Mouse (Mus musculus) lung, embryonic 14.5 days (tissue): ENCODE results near the gene Cenpx. TPM values are rescaled to one million over a fixed set of nuclear protein-coding genes. Genes with fewer than 3 reads are reported as not detected.
"Not testable (repeated sequence)": the region's sequence is repeated elsewhere in the genome, so short reads cannot be mapped to it uniquely, and the experiment has no call there.

Source experiments
- ATAC-seq: fragments of 200-750 bp; cut with Nextera tagmentation; 2 replicates; pipeline ENCODE4 v1.8.0; 2017; ENCODE audit warnings: mild to moderate bottlenecking, moderate TSS enrichment, moderate library complexity; ENCODE audit not compliant: insufficient read depth
- DNase-seq: peaks from one replicate; pipeline ENCODE4 v3.0.0-alpha.2; 2015
- H3K27ac ChIP-seq: fragments of 300-500 bp; sonication (generic); 2 replicates; pipeline ENCODE4 v1.5.1; 2014; ENCODE audit warnings: low read depth, mild to moderate bottlenecking, moderate library complexity
- H3K27me3 ChIP-seq: fragments of 300-500 bp; sonication (generic); 2 replicates; pipeline ENCODE4 v1.6.1; 2014; ENCODE audit warnings: low read length, control low read depth; ENCODE audit not compliant: insufficient read depth
- H3K36me3 ChIP-seq: fragments of 300-500 bp; sonication (generic); 2 replicates; pipeline ENCODE4 v1.6.1; 2014; ENCODE audit warnings: control low read depth; ENCODE audit not compliant: insufficient read depth
- H3K4me1 ChIP-seq: fragments of 300-500 bp; sonication (generic); 2 replicates; pipeline ENCODE4 v1.6.1; 2014; ENCODE audit warnings: antibody characterized with exemption, control low read depth; ENCODE audit not compliant: insufficient read depth
- H3K4me2 ChIP-seq: fragments of 300-500 bp; sonication (generic); 2 replicates; pipeline ENCODE4 v1.6.1; 2014; ENCODE audit warnings: mild to moderate bottlenecking
- H3K4me3 ChIP-seq: fragments of 300-500 bp; sonication (generic); 2 replicates; pipeline ENCODE4 v1.5.1; 2014; ENCODE audit warnings: low read depth, low read length
- H3K9ac ChIP-seq: fragments of 300-500 bp; sonication (generic); 2 replicates; pipeline ENCODE4 v1.6.1; 2014
- H3K9me3 ChIP-seq: fragments of 300-500 bp; sonication (generic); 2 replicates; pipeline ENCODE4 v1.6.1; 2016; ENCODE audit warnings: low read depth, low read length, control low read depth
- CTCF ChIP-seq: IDR thresholded peaks from 2 replicates; pipeline ENCODE4 v1.5.1; 2016; ENCODE audit warnings: antibody characterized with exemption, low read depth
- WGBS: fragments of 180-500 bp; shearing (Covaris S2); extraction: QIAGEN DNeasy Blood & Tissue Kit; methylation state at CpG from one replicate; pipeline ENCODE4 v1.1.7; 2014; 5-methylcytosine and 5-hydroxymethylcytosine counted together
- polyA plus RNA-seq: library from polyadenylated mRNA; unstranded; fragments of >200 nt; fragmentation: Nextera tagmentation; extraction: Ambion mirVana; gene quantifications from 2 replicates; pipeline ENCODE4 v1.2.1, GENCODE M21; 2014

Cenpx gene
- 168 and 173 TPM in 2 replicates for polyA plus RNA-seq

DNA sequence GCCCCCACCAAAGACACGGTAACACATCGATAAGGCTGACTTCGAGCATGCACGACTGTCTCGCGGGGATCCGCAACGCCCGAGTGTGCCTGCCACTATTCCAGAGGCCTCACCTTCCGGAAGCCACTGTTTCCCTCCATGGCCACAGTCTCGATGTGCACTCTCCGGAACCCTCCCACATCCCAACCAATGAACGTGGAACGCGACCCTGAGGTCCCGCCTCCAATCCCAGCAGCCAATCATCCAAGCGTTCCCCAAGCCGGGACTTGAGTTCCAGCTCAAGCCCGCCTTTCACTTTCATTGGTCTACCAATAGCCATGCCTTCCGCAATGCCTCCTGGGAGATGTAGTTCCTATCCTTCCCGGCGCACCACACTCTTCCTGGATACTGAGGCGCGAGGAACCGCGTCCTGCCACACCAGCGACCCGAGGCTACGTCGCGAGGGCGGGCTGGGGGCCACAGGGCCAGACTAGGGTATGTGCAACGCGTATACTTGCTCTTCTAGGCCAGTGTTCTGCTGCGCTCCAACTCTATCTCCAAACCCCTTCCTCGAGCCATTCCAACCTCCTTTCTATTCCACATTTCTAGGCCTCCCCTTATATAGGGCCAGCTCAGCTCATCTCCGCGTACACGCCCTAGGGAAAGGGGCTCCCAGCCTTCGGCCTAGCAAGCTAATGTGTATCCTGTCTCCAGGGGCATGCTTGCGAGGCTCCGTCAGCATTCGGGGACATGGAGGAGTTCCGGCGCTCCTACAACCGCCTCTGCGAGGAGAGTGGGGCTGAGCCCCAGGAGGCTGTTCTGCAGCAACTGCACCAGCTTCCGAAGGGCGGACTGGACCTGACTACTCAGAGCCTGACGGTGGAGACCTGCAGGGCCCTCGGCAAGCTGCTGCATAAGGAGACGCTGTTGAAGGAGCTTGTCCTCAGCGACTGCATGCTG is at the start of gene Cenpx, which contains the start of gene Lrrc45:
Gene Cenpx (minus strand): TSS at position 159 of the 939 bp plus-strand sequence.
Gene Lrrc45 (plus strand): TSS at position 346 of the 939 bp plus-strand sequence.
- Histone ChIP-seq H3K4me3 (peak within 1 kb of the TSS; percentile 65), H3K36me3 (peaks cover 53% of the 10 kb centered on the region), H3K9ac (peak within 1 kb of the TSS; percentile 66), H3K4me2 (peak within 1 kb of the TSS; percentile 100), H3K27ac (peak within 1 kb of the TSS; percentile 80), H3K4me1 (peaks cover 7% of the 10 kb centered on the region), H3K9me3 (no peaks in the 10 kb centered on the region), H3K27me3 (no peaks in the 10 kb centered on the region)
- ATAC-seq (peak; percentile 97), DNase-seq (peak; percentile 99)
- 2% methylated on average over 53 of the region's 53 CpGs for WGBS
- 0 out of 2 replicates have a peak, but pooled peaks have one; percentile 5 for TF ChIP-seq CTCF

DNA sequence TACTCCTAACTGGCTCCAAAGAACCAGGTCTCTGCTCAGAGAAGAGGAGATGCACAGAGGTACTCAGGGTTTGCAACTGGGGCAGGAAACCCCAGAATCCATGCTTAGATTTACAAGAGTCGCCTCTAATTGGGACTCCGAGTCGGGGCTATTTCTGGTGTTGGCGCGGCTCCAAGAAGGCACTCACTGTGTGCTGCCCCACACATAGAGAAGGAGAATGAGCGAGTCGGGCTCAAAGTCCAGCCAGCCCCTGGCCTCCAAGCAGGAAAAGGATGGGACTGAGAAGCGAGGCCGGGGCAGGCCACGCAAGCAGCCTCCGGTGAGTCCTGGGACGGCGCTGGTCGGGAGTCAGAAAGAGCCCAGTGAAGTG is 49.1 kb upstream of the Cenpx start, which contains the start of gene Hmga1b:
Gene Hmga1b (plus strand): TSS at position 123 of the 370 bp plus-strand sequence.
- H3K27ac ChIP-seq, H3K36me3 ChIP-seq, H3K4me3 ChIP-seq, H3K27me3 ChIP-seq, H3K9me3 ChIP-seq, H3K4me1 ChIP-seq, H3K9ac ChIP-seq: not testable (repeated sequence)
- WGBS, result 13% methylated on average over 11 of the region's 14 CpGs
- ATAC-seq, result peak; percentile 9; the same call in 1 of the 2 replicates
- peak within 1 kb of the TSS; percentile 39 for H3K4me2 ChIP-seq
- DNase-seq, result peak; percentile 34

DNA sequence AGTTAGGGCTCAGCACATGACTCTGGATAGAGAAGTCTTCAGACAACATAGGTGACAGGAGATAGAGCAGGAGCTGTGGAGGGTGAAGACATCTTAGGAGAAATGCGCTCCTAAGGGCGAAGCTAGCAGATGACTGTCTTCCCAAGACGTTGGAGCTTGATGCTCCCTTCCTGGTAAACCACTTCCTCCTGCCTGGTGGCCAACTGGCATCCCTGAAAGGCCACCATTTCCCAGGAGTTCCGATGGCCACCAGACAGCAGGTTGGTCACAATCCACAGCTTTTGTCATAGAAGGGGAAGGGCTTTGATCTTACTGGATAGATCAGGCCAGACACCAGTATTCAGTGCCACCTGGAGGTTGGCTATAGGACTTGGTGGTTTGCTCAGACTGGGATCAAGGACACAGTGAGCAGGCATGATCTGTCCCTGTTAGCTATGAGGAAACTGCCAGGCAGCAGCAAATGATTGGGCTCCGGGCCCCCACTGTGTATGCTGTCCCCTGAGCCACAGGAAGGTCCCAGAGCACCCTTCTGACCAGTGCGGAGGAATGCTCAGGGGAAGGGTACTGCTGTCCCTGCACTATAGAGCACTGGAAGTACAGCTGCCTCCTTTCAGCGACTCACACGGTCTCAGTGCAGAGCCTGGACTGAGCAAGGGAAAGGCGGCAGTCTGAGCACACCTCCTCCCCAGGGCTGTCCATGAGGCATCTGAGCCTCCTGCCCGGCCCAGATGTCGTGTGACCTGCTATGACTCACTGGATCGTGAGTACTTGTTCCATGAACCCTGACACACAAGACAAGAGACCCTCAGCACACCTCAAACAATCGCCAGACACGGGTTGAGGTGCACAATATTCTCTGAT is 48.5 kb upstream of the Cenpx start:
- no peak for TF ChIP-seq CTCF
- Histone ChIP-seq H3K4me2 (peak overlapping the region; percentile 39; the same call in 1 of the 2 replicates), H3K27ac (no peak overlapping the region), H3K27me3 (peaks cover 8% of the 10 kb centered on the region; the same call in 1 of the 2 replicates), H3K36me3 (no peaks in the 10 kb centered on the region), H3K9ac (no peak overlapping the region), H3K4me3 (no peak overlapping the region), H3K9me3 (peaks cover 7% of the 10 kb centered on the region; the same call in 1 of the 2 replicates), H3K4me1 (no peaks in the 10 kb centered on the region)
- 61% methylated on average over 14 of the region's 14 CpGs for WGBS
- DNase-seq, result no peak
- ATAC-seq, result no peak

DNA sequence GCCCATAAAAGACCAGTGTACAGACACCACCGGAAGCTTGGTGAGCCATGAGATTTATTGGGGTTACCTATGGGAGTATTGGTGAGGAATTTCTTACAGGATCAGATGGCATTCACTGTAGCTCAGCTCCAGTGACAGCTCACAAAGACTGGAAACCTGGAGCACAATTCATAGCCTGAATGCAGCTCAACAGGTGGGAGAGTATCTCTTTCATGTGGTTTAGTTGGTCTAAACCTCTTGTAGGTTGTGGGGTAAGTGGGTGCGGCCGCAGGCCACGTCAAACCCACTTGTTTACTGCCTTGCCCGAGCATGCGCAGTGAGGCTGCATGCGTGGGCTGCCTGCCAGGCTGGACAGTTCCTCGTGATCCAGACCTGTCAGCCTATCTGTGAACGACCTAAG is 46.7 kb upstream of the Cenpx start:
- WGBS, result 79% methylated on average over 9 of the region's 9 CpGs
- no peak for DNase-seq
- Histone ChIP-seq H3K36me3 (no peaks in the 10 kb centered on the region), H3K4me1 (no peaks in the 10 kb centered on the region), H3K27ac (no peak overlapping the region), H3K4me3 (no peak overlapping the region), H3K9me3 (peaks cover 7% of the 10 kb centered on the region), H3K27me3 (peaks cover 8% of the 10 kb centered on the region; the same call in 1 of the 2 replicates), H3K9ac (no peak overlapping the region), H3K4me2 (no peak overlapping the region)
- no peak for ATAC-seq
- no peak for TF ChIP-seq CTCF

DNA sequence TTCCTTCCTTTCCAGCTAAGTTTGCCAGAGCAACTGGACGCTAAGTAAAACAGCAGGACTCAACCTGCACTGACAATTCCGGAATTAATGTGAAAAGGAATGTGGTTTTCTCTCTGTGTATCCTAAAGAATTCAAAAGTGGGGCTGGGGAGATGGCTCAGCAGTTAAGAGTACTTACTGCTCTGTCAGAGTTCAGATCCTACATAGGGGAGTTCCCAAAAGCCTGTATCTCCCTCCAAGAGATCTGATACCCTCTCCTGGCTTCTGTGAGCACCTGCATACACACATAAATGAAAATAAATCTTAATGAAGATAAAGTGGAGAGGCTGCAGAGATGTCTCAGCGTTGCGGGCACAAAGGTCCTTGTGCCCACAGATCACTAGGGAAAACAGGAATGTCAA is 38.1 kb upstream of the Cenpx start:
- Histone ChIP-seq H3K4me3 (no peak overlapping the region), H3K36me3 (no peaks in the 10 kb centered on the region), H3K27me3 (no peaks in the 10 kb centered on the region), H3K4me2 (no peak overlapping the region), H3K4me1 (no peaks in the 10 kb centered on the region), H3K9me3 (no peaks in the 10 kb centered on the region), H3K9ac (no peak overlapping the region), H3K27ac (no peak overlapping the region)
- TF ChIP-seq CTCF, result no peak
- DNase-seq (no peak), ATAC-seq (no peak)
- 43% methylated on average over 4 of the region's 4 CpGs for WGBS

DNA sequence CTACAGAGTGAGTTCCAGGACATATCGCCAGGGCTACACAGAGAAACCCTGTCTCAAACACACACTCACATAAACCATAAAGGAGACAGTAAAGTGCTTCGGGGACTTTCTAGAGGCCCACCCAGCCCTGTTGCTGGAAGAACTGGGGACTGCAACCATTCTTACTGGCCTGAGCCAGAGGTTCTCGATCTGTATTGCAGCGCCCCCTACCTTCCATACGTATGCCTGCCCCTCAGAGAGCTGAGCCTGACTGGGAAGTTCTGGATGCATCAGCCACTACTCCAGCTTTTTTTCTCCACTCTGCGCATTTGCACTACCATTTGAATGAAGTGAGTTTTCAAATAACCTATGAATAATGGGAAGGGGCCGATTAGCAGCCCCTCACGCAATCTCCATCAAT is 35.9 kb upstream of the Cenpx start:
- Histone ChIP-seq H3K27ac (no peak overlapping the region), H3K36me3 (no peaks in the 10 kb centered on the region), H3K9me3 (no peaks in the 10 kb centered on the region), H3K4me1 (no peaks in the 10 kb centered on the region), H3K9ac (no peak overlapping the region), H3K27me3 (no peaks in the 10 kb centered on the region), H3K4me2 (no peak overlapping the region), H3K4me3 (no peak overlapping the region)
- TF ChIP-seq CTCF, result peak; percentile 54
- peak; percentile 52 for DNase-seq
- ATAC-seq, result no peak
- WGBS, result 59% methylated on average over 8 of the region's 8 CpGs
